Mouse (Mus musculus) left cerebral cortex, postnatal 4 days (tissue): ENCODE measurements at regions not wholly inside any gene's neighbourhood (a gene's known extent, or its start where the extent isn't known, plus 50 kb on each side); places are given as distances from the start of the nearest gene placed in this dataset.

Source experiments
- DNase-seq: peaks from one replicate; pipeline ENCODE4 v3.0.0-alpha.2; 2022
- intact Hi-C: fragments of 180-260 bp; cut with DNase I; formaldehyde crosslinking; loops from one replicate; pipeline ENCODE4 v1.15.1; 2025

GRCm38 (mm10) chr6:7472366-7473026, 82.2 kb upstream of the Tac1 start:
- intact Hi-C loops, result no loop called here
- peak; percentile 71 for DNase-seq

- intact Hi-C loops, result no loop called here
- DNase-seq, result no peak
Observed at GRCm38 (mm10) chr6:7473730-7474129, 80.9 kb upstream of the Tac1 start.

GRCm38 (mm10) chr6:7476907-7477306, 77.8 kb upstream of the Tac1 start:
- intact Hi-C loops, result no loop called here
- DNase-seq, result no peak

GRCm38 (mm10) chr6:7494299-7494698, 60.4 kb upstream of the Tac1 start:
- intact Hi-C loops, result no loop called here
- DNase-seq, result no peak

- DNase-seq, result no peak
- intact Hi-C loops, result no loop called here
Observed at GRCm38 (mm10) chr6:7496766-7497165, 57.9 kb upstream of the Tac1 start.
